Mouse (Mus musculus) limb, embryonic 14.5 days (tissue): ENCODE measurements around the gene Aldob. TPM values are rescaled to one million over a fixed set of nuclear protein-coding genes. Genes with fewer than 3 reads are reported as not detected.
A peak's percentile ranks its signal among the peaks of the same experiment; 100 is the strongest.

Experiments
- ATAC-seq: fragments of 200-750 bp; cut with Nextera tagmentation; 2 replicates; pipeline ENCODE4 v1.8.0; 2017; ENCODE audit warnings: low read depth, moderate number of reproducible peaks, moderate TSS enrichment; ENCODE audit not compliant: low FRiP score
- DNase-seq: peaks from one replicate; pipeline ENCODE4 v3.0.0-alpha.2; 2015; ENCODE audit warnings: low spot score
- H3K27ac ChIP-seq: fragments of 300-500 bp; sonication (generic); replicated peaks from 2 replicates; pipeline ENCODE4 v1.5.1; 2014; ENCODE audit warnings: low read depth, mild to moderate bottlenecking, low read length, moderate library complexity, mixed read lengths
- H3K27me3 ChIP-seq: fragments of 300-500 bp; sonication (generic); 2 replicates; pipeline ENCODE4 v1.6.1; 2014; ENCODE audit warnings: low read length, mixed read lengths; ENCODE audit not compliant: control insufficient read depth, insufficient read depth
- H3K36me3 ChIP-seq: fragments of 300-500 bp; sonication (generic); 2 replicates; pipeline ENCODE4 v1.6.1; 2014; ENCODE audit warnings: mild to moderate bottlenecking, low read length, moderate library complexity, mixed read lengths; ENCODE audit not compliant: control insufficient read depth, insufficient read depth
- H3K4me1 ChIP-seq: fragments of 300-500 bp; sonication (generic); 2 replicates; pipeline ENCODE4 v1.6.1; 2014; ENCODE audit warnings: antibody characterized with exemption, low read length, mixed read lengths; ENCODE audit not compliant: control insufficient read depth, insufficient read depth
- H3K4me2 ChIP-seq: fragments of 300-500 bp; sonication (generic); replicated peaks from 2 replicates; pipeline ENCODE4 v1.6.1; 2014; ENCODE audit warnings: low read depth, mild to moderate bottlenecking, low read length, moderate library complexity; ENCODE audit not compliant: severe bottlenecking
- H3K4me3 ChIP-seq: fragments of 300-500 bp; sonication (generic); replicated peaks from 2 replicates; pipeline ENCODE4 v1.5.1; 2014; ENCODE audit warnings: low read length
- H3K9ac ChIP-seq: fragments of 300-500 bp; sonication (generic); 2 replicates; pipeline ENCODE4 v1.6.1; 2014; ENCODE audit warnings: mild to moderate bottlenecking, low read depth, low read length, moderate library complexity; ENCODE audit not compliant: severe bottlenecking
- H3K9me3 ChIP-seq: fragments of 300-500 bp; sonication (generic); 2 replicates; pipeline ENCODE4 v1.6.1; 2016; ENCODE audit warnings: low read length; ENCODE audit not compliant: control insufficient read depth
- POLR2A ChIP-seq: fragments of 200-500 bp; IDR thresholded peaks from 2 replicates; pipeline ENCODE4 v1.8.0; 2012; ENCODE audit warnings: inconsistent platforms, mild to moderate bottlenecking, moderate library complexity, borderline replicate concordance; ENCODE audit not compliant: insufficient read depth, insufficient read length; ENCODE audit errors: extremely low read depth
- WGBS: fragments of 180-500 bp; shearing (Covaris S2); extraction: QIAGEN DNeasy Blood & Tissue Kit; methylation state at CpG from one replicate; pipeline ENCODE4 v1.1.7; 2014; 5-methylcytosine and 5-hydroxymethylcytosine counted together
- polyA plus RNA-seq, 2 experiments: library from polyadenylated mRNA; depleted of rRNA in 1 of 2; stranded (reverse) in 1 of 2; unstranded in 1 of 2; fragments of >200 nt; fragmentation: Nextera tagmentation in 1 of 2; extraction: Ambion mirVana in 1 of 2; gene quantifications; 2 replicates each; pipeline versions ENCODE4 v1.2.1 to v1.2.3; 2012 to 2014

Aldob gene
- polyA plus RNA-seq (2012; rRNA removed): 0.25 and 0.32 TPM in 2 replicates
- polyA plus RNA-seq (2014; fragmentation: Nextera tagmentation; extraction: Ambion mirVana): not detected in 2 replicates

DNA sequence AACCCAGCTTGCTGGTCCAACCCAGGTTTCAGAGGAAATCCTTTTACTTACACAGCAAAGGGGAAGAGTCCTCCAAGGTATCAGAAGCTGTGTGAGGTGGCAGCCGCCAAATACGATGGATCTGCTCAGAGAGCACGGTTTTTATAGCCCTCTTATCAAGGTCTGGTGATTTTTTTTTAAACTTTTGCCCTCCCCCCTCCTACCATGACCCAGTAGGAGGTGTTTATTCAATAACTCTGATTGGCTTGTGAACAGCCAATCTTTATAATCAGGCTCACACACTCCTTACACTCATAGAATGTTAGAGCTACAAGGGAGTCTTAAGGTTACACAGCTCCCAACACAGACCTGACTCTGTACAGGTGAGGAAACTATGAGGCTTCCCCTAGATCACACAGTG, at the start of gene Aldob:
TSS of gene Aldob (minus strand) at position 164 of the 400 bp plus-strand sequence.
- no peaks in the 10 kb centered on the region for H3K9me3 ChIP-seq
- no peak for DNase-seq
- no peaks in the 10 kb centered on the region for H3K4me1 ChIP-seq
- 49% methylated on average over 3 of the region's 3 CpGs for WGBS
- H3K36me3 ChIP-seq: no peaks in the 10 kb centered on the region
- no peak for TF ChIP-seq POLR2A
- H3K9ac ChIP-seq: no peak within 1 kb of the TSS
- ATAC-seq: no peak
- H3K4me3 ChIP-seq: no peak within 1 kb of the TSS
- no peak within 1 kb of the TSS for H3K4me2 ChIP-seq
- H3K27ac ChIP-seq: no peak within 1 kb of the TSS
- H3K27me3 ChIP-seq: no peaks in the 10 kb centered on the region

DNA sequence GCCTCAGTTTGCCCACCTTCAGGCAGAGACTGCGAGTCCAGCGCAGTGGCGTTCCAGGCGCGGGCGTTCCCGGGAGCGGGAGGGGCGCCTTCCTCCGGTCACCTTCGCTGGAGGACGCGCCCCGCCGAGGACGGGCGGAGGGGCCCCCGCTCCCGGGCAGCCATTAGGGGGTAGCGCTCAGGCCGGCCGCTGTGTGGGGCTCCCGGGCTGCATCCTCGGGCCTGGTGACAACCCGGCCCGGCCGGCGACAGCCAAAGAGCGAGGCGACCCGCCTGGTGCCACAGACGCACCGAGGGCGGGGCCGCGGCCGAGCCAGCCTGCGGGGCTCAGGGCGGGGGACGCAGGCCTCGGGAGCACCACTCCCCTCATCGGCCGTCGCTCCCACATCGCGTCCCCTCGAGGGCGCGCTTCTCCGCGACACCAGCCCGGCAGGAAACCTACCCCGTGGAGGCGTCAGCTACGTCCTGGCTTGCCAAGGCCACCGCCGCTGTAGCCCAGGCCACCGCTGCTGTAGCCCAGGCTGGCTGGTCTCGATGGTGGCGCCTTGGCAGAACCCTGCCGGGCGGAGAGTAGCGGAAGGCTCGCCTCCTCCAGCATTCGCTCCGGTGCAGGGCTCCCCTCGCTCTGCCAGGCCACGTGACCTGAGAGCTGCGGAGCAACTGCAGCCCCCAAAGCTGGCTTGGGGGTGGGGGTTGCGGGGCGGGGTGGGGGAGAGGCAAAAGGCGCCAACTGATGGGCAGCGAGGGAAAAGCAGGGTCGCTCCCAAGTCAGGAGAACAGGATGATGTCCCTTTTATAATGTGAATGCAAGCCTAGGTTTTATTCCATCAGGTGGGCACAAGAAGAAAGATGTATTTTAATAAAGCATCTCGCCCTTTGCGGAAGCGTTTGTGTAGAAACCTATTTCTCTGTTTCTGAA, 48.1 kb upstream of the Aldob start, which contains the start of gene Tmem246:
TSS of gene Tmem246 (minus strand) at position 694 of the 918 bp plus-strand sequence.
- peak within 1 kb of the TSS; percentile 78 for H3K9ac ChIP-seq
- under 1% methylated on average over 63 of the region's 77 CpGs for WGBS
- ATAC-seq (peak; percentile 92), DNase-seq (peak; percentile 55)
- peaks cover 6% of the 10 kb centered on the region; the same call in 1 of the 2 replicates for H3K4me1 ChIP-seq
- no peaks in the 10 kb centered on the region for H3K36me3 ChIP-seq
- peak within 1 kb of the TSS; percentile 83 for H3K4me3 ChIP-seq
- no peaks in the 10 kb centered on the region for H3K27me3 ChIP-seq
- H3K4me2 ChIP-seq: peak within 1 kb of the TSS; percentile 82
- H3K27ac ChIP-seq: peak within 1 kb of the TSS; percentile 77
- no peaks in the 10 kb centered on the region for H3K9me3 ChIP-seq
- TF ChIP-seq POLR2A: peak; percentile 68; the same call in 1 of the 2 replicates

DNA sequence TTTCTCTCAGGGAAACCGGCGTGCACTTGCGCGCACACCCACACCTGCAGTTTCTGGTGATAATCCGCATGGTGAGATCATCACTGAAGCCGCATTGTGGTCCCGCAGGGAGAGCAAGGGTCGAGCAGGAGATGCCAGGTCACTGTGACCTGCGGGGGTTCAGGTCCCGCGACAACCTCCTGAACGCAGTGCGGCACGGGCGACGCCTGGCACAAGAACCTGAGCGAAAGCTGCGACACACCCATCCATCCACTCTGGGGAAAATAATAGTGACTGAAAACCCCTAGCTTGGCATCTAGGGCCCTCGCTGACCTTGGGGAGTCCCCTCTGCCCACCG, 47.5 kb upstream of the Aldob start:
- Histone ChIP-seq H3K27ac (peak overlapping the region; percentile 77; the same call in 1 of the 2 replicates), H3K4me3 (peak overlapping the region; percentile 83), H3K4me2 (peak overlapping the region; percentile 82), H3K27me3 (no peaks in the 10 kb centered on the region), H3K4me1 (peaks cover 6% of the 10 kb centered on the region; the same call in 1 of the 2 replicates), H3K9ac (peak overlapping the region; percentile 78), H3K36me3 (no peaks in the 10 kb centered on the region), H3K9me3 (no peaks in the 10 kb centered on the region)
- WGBS: under 1% methylated on average over 19 of the region's 20 CpGs
- DNase-seq (no peak), ATAC-seq (no peak; the same call in 1 of the 2 replicates)
- no peak for TF ChIP-seq POLR2A

DNA sequence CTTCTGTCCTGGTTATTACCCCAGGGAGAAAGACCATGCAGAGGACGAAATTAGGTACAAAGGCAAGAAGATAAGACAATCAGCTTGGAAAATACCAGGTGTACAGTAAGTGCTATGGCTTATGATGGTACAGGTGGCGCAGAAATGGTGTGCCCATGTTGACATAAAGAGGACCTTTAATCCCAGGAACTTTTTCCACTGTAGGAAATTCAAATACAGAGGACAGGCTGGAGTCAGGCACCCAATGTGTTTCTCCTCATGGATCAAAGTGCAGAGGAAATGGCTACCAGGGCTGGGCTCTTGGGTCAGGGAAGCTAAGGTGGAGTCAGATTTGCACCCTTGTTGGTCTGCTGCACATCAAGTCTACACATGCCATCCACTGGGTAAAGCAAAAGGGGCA, 40.8 kb upstream of the Aldob start:
- Histone ChIP-seq H3K27ac (no peak overlapping the region), H3K36me3 (peaks cover 16% of the 10 kb centered on the region), H3K27me3 (no peaks in the 10 kb centered on the region), H3K4me1 (peaks cover 5% of the 10 kb centered on the region; the same call in 1 of the 2 replicates), H3K9ac (no peak overlapping the region), H3K4me3 (no peak overlapping the region), H3K9me3 (no peaks in the 10 kb centered on the region), H3K4me2 (no peak overlapping the region)
- no peak for TF ChIP-seq POLR2A
- DNase-seq: no peak
- ATAC-seq: no peak
- WGBS: 83% methylated on average over 2 of the region's 2 CpGs

DNA sequence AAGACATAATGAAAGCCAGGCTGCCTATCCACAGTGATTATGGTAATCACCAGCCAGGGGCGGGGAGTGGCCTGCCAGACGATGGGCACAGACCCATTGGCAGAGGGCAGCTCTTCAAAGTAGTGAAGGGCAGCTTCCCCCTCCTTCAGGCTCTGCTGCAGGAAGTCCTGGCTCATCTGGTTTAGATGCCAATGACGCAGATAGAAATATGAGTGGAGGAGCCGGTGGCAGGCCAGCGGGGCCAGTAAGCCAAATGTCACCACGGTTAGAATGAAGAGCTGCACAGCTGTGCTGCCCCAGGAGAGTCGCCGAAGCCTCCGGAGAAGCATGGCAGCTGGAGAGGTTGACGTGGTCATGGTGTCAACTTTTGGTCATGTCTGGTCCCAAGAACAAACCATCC, 37.5 kb upstream of the Aldob start:
- no peaks in the 10 kb centered on the region for H3K9me3 ChIP-seq
- H3K27me3 ChIP-seq: no peaks in the 10 kb centered on the region
- DNase-seq (no peak), ATAC-seq (no peak)
- H3K36me3 ChIP-seq: peaks cover 19% of the 10 kb centered on the region
- no peak overlapping the region for H3K9ac ChIP-seq
- 79% methylated on average over 10 of the region's 10 CpGs for WGBS
- no peak overlapping the region for H3K4me2 ChIP-seq
- no peak overlapping the region for H3K27ac ChIP-seq
- TF ChIP-seq POLR2A: no peak
- no peak overlapping the region for H3K4me3 ChIP-seq
- peaks cover 21% of the 10 kb centered on the region for H3K4me1 ChIP-seq
